Mouse (Mus musculus) kidney, adult 9 months (tissue): ENCODE data around the gene Ccser1.
A peak's percentile ranks its signal among the peaks of the same experiment; 100 is the strongest.

ENCODE experiments used
- DNase-seq: peaks from one replicate; pipeline ENCODE4 v3.0.0; 2022

Ccser1 gene

DNA sequence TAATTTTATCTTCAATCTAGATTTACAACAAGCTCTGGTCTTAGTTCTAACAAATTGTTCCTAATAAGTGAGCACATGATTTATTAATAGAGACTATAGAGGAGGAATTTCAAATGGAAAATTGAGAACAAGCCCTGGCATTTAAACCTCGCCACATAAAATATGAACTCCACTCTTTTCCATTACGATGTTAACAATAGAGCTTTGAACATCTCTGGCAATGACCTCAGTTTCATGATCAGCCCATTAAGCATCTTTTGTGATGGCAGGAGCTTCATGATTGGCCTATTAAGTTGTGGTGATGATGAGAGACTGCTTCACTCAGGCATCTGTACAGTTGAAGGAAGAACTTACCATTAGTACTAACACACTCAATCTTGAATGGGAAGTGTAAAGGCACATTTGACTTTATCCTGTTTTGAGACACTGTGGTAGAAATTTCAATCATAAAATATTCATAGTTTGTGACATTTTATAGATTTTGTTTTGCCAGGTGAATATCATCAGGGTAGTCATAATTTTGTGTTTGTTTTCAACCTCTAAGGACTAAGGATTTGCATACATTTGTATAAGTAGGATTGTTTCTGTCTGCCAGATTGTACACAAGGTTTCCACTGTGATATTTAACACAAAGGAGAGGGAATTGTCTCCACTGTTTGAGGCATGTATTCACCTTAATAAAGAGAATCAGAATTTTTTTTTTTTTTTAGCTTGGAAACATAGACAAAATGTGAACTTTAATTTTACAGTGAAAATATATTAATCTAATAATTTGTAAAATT is 291.4 kb downstream of the Ccser1 start:
- DNase-seq, result no peak

DNA sequence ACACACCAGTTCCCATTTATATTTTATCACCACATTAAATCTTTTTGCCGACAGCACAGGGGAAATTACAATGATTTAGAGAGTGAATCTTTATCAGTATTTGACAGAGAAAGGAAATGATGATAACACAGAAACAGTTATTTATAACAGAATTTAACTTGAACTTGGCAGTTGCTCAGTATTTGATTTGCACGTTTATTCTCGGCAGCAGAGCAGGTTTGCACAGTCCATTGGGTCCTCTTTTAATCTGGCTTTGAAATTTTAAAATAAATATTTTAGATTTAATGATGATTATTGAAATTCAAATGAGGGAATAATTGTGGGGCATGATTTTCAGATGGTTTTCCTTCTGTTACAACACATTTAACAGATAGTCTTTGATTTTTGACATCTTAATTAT is 305.2 kb downstream of the Ccser1 start:
- no peak for DNase-seq

DNA sequence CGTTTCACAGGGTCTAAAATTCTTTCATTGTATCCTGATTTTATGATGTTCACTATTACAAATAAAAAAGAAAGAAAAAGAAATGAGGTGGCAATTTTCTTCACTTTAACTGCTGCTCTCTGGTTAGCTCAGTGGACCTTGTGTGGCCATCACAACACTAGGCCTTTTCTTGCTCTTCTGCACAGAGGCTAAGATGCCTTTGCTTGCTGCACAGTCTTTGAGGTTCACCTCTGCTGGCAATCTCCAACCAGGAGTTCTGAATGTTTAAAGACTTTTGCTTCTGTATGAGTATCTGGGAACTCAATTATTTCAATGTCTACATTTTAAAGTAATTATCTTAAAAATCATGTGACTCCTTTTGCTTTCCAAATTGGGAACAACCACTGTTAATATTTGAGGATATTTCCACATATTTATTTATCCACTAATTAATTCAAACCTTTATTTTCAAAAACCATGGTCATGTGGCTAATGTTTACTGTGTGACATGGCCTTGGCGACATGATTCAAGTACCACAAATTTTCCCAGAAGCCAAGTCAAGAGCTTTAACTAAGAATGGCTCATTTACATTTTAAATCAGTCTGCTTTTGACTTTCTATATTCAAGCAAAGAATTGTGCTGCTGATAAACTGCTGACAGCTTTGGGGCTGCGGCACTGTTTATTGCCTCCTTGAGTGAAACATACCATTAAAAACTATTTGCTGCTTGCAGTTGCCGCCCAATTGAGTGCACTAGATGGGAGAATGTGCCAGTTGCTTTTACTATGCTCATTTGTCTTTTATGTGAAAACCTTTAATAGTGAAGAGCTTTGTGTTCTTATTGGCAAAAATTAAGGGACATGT is 312.1 kb downstream of the Ccser1 start:
- no peak for DNase-seq

DNA sequence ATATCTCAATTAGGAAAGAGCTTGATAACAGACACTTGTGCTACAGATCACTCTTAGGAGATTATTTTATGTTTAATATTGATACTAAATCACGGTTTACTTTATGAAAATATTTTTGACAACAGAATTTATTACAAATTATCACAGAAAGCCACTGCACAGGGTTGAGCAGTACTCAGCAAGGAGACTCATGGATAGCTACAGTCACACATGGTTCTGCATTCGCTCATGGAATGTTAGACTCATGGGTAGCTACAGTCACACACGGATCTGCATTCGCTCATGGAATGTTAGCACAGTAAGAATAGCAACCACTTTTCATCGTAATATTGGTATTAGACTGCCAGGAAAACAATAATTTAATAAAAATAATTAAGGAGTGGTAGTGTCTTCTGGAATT is 313.3 kb downstream of the Ccser1 start:
- no peak for DNase-seq

DNA sequence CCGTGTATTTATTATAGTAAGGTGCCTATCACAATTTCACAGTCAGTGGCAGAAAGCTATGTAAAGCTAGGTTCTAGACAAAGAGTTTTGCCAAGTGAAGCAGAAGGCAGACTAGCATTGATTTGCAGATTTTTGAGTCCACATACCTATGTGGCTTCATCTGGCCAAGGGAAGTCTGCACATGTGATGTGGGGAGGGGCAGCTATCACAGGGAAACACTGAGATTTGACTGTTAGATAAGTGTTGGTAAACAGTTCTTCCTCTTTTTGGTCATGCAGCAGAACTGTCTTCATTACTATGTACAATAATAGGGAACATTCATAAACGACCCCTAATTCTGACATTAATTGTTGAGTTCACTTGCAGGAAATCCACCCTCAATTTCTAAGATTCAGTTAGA is 335.2 kb downstream of the Ccser1 start:
- no peak for DNase-seq

DNA sequence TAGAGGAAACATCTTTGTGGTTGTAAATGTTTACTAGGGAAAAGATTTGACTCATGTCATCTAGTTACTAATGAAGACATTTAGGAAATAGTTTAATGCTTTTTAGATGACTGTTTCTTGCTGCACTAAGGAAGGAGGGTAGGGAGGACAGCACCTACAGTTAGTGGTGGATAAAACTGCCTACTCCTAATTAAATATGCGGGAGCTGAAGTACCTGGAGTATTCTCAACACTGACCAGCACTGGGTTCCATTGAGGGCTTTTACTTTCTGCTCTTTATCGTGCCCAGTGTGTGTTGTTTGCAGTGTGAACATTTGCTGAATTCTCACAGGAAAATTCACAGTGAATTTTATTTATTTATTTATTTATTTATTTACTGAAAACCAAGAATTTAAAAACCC is 341.5 kb downstream of the Ccser1 start:
- no peak for DNase-seq

DNA sequence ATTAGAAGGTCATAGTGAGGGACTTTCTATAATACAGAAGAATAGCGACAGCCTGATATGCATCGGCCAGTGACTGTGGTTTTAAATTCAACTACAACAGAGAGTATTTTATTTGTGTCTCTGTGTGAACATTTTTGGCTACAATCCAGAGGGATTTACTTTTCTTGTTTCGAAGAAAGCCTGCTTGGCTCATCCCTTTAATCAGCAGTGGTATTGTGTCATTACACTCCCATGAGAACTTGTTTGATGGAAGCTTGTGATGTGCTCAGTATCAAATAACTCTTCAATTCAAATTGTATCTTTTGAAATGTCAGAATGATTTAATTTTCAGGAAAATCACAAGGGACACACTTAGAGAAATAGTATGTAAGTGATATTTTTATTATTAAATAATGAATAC is 342.0 kb downstream of the Ccser1 start:
- DNase-seq, result no peak

DNA sequence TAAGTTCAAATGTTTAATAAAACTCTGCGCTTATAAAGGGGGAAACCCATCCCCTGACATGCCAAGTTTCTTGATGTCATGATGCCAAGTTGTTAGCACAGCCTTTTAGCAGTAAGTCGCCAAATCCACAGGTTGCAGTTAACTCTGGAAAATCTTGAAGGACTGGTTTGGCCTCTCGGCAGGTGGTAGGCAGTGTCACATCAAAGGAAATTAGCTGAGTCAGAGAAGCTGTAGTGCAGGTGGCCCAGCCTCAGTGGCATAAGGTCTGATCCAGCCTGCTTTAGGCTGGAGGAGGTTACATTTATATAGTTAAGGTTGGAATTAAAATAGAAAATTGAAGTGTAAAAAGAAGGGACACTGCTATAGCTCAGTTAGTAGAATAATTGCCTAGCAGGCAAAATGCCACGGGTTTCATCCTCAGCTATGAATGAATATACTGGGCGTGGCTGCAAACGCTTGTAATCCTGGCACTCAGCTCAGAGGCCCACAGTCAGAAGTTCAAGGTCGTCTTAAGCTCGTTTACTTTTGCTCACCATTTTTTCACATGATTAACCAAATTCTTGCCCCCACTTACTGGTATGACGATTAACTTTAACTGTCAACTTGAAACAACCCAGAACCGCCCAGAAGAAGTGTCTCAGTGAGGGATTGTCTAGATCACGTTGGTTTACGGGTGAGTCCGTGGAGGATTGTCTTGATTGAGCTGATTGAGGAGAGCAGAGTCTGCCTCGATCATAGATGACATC is 343.8 kb downstream of the Ccser1 start:
- DNase-seq, result peak; percentile 3

DNA sequence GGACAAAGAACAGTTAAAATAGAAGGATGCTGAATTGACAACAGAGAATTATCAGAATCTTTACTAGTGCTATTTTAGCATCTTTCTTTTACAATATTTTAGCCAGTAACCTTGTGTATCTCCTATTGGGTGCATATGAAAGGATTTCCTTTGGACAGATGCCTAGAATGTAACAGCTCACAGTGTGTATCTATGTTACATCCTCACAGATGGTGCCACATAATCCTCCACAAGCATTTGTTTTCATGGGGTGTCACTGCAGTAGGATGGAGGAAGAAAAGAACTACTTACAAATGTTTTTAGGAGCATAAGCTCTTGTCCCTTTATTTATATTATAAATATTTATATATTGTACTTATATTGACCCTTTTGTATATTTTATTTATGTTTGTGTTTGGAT is 360.6 kb downstream of the Ccser1 start:
- no peak for DNase-seq

DNA sequence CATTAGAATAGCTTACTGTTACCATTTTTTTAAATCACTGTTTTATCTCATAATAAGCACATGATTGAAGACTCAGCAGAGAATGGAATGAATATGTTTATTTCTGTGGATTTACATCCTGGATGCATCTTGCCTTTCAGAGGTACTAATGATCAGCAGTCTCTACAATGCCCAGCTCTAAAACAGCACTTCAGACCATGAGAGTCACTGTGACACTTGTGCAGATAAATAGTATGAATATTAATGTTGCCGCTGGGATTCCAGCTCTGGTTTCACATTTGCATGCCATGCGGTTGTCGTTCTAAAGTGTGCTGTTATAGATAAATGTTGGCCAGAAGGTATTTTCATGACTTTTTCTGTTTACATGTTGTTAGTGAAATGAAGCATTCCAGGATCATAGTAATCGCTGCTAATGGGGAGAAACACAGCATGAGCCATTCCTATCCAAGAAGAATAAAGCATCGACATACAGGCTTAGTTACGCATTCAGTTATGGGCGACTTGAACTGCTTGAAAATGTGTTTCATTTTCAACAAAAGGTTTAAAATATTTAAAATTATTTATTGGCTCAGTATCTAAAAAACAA is 363.4 kb downstream of the Ccser1 start:
- no peak for DNase-seq

DNA sequence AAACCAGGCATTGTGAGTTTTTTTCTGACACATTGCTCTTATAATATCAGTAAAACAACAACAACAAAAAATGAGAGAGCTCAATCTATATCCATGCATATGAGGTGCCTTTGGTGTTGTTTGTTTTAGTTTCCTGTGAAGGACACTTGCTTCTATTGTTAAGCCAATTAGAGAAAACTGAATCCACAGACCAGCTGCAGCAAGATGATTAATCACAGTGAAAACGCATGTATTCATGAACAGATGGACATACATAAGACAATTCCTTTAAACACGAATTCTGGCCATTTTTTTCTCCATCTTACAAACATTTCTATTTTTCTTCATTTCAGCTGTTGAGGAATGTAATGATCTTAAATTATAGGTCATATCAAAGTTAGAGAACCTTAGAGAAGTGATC is 387.4 kb downstream of the Ccser1 start:
- DNase-seq, result no peak

DNA sequence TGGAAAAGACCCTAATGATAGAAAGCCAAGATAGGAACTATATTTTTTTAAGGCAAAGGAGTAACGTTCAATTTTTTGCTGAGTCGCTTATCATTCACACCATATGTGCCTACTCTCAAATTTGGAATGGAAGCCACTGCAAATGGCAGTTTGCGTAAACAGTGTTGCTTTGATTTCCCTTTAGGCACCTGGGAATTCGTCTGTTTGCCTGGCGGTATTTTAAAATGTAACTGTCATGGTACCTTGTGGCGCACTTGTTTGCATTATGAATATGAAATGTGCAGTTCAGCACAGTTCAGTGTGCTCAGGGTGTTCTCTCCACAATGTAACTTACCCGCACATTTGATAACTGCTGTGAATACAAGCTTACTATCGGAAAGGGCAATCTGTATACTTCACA is 387.8 kb downstream of the Ccser1 start:
- DNase-seq, result no peak

DNA sequence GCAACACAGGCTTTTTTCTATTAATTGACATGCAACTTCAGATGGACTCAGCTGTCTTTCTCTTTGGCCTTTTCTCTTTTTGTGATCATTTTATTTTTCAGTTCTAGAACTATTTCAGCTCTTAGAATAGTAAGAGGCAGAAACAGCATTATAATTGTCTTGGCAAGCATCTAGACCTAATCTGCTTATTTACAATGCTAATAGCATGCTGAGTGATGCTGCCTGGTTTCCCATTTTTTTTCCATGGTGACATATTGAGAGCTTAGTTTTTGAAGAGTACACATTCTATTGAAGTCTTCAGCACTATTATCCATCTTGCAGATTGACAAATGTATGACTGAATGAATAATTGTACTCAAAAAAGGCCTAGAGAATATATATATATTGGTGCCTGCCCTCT is 401.6 kb downstream of the Ccser1 start:
- no peak for DNase-seq

DNA sequence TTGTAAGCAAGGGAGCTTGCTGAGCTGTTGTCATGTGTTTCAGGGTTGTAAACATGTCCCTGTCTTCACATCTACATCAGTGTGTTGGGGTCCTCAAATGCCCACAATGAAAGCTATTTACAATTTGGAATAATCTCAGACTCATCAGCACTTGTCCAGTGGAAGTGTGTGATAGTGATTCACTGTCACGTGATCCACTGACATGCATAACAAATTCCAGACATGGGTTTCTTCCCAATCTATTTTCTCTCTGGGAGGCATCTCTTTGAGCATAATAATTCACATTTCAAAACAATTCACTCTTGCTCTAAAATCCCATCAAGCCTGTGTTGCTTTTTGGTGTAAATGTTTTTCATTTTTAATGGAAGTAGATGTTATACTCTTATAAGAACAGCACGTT is 408.9 kb downstream of the Ccser1 start:
- no peak for DNase-seq

DNA sequence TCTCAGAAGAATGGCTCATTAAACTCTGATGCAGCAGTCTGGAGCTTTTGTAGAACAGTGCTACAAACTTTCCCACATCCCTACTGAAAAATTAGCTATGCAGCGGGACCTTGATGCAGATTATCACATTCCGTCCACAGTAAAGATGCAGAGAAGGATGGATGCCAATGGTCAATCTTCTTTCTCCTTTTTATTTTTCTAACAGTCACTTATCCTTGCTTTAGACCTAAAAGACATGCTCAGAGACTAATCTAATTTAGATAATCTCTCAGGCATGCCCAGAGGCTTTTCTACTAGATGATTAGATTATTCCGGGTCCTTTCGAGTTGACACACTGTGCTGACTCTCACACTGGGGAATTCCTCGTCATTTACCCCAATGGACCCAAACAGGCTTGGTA is 421.8 kb downstream of the Ccser1 start:
- DNase-seq, result no peak

DNA sequence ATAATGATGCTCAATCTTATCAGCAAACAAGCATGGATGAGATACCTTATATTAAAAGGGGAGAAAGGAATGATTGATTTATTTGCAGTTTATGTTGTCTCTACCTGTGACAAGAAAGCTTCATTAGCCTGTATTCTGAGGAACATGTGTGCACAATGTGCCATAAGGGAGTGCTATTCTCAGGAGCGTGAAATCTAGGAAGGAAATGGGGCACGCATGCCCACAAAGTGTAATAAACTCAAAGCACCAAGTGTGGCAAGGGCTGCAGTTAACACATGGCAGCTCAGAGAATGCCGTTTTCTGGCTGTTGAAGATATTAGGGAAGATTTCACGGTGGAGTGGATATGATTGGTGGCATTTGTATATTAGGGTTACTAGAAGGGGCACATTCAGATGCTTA is 434.8 kb downstream of the Ccser1 start:
- no peak for DNase-seq

DNA sequence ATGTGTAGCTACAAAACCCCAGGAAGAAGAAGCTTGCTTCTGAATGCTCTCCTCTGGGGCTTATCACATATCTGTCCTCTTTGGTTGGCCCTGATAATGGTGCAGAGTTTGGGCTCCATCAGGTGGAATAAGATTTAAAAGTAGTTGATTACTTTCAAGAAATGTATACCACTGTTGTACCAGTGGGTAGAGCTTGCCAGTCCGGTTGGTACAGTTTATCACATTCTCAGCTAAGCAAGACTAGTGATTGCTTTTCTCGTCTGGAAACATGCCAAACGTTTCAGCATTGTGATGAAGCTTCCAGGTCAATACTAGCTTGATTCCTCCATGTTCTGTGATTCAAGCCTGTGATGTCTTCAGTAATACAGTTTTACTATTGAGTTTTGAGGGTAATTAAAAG is 441.6 kb downstream of the Ccser1 start:
- DNase-seq, result no peak

DNA sequence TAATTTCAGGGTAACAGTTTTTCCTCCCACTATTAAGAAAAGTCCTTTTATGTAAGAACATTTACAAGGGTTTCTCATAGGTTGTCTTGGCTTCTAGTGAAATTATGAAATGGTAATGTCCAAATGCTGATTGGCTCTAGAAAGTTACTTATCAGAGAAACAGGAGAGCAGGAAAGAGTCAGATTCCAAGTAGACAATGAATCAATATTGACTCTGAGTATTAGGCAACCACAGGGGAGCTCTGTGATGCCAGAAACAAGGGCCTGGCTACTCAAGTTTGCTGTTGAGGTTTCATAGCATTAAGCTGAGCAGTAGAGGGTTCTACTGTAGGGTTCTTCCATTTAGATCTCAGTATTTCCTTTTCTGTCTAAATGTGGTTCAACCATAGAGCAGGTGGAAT is 481.3 kb downstream of the Ccser1 start:
- no peak for DNase-seq

DNA sequence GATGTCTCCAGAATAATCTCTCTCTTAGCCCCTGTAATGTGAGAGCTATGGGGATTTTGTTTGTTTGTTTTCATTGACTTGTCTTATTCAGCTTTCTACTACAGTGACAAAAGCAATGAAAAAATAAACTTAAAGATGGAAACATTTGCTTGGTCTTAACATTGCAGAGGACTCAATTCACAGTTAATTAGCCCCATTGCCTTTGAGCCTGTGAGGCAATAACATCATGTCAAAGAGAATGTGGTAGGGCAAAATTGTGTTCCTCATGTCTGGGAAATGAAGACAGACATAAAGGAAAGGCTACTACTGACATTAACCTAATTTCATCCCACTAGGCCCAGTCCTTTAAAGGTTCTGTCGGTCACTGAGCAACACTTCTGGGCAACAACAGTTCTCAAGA is 484.4 kb downstream of the Ccser1 start:
- DNase-seq, result no peak

DNA sequence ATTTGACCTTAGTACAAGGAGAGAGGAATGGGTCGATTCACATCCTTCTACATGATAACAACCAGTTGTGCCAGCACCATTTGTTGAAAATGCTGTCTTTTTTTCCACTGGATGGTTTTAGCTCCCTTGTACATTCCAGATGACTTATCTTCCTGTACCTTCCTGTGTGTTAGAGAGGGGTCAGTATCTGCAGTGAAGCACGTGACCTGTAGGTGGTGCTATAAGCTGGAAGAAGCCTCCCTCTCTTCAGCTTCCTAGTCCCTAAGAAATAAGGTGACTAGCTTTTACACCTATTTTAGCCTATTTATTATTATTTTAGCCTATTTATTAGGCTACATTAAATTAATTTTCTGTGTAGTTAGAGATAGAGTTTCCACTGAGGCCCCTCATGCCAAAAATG is 506.9 kb downstream of the Ccser1 start:
- DNase-seq, result peak; percentile 30

DNA sequence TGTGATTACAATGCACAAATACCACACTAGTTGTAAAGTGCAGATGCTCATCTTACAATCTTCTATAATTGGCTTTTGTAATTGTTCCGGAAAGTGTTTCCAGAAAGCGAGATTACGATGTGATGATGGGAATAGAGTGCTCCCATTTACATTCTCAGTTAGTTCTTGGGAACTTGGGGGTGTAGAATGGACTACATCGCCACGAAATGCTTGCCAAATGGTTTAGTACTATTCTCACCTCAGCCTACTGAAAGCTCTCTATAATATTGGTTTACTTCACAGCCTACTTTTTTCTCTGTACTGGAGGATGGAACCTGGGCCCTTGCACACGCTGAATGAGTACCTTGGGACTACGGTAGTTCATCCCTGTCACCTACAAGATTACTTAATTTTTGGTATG is 522.9 kb downstream of the Ccser1 start:
- no peak for DNase-seq

DNA sequence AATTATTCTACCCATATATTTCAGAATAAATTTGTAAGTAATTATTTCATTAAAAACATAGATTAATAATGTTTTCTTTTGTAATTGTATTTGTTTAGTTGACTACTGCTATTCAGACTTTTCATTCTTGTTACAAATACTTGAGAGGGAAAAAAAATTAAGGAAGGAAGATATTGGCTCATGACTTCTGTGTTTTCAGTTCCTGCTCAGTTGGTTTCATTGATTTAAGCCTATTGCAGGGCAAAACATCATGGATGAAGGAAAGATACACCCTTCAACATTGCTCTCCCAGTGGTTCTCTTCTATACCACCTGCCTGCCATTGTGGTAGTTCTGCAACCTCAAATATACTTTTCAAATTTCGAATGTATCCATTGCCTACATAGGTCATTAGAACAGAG is 541.1 kb downstream of the Ccser1 start:
- DNase-seq, result no peak

DNA sequence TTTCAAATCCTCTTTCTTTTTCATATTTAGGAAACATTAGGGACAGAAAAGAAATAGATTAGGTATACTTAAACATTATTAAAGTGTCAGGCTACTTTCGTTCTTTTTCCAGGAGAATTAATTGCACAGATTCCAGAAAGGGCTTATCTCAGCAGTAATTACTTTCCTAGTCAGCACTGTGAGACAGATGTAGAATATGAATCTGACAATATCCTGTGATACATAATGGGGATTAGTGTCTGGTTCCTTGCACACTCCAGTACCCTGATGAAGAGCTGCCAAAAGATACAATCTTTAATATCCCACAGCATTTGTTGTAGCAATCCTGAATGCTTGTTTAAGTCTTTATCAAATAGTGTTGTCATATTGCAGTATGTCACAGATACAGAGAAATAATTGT is 548.9 kb downstream of the Ccser1 start:
- no peak for DNase-seq
